Mouse (Mus musculus): ENCODE measurements at regions not wholly inside any gene's neighbourhood (a gene's known extent, or its start where the extent isn't known, plus 50 kb on each side); places are given as distances from the start of the nearest gene placed in this dataset.

- Histone ChIP-seq H3K9ac (ENCODE audit: low read depth, poor library complexity, severe bottlenecking) (no peak overlapping the region), H3K27me3 (ENCODE audit: control insufficient read depth, insufficient read depth, low read length, poor library complexity, severe bottlenecking) (peaks cover 1% of the 10 kb centered on the region; the same call in 1 of the 2 replicates), H3K4me3 (ENCODE audit: low read depth, low read length) (no peak overlapping the region), H3K27ac (ENCODE audit: insufficient read depth, low read length) (no peak overlapping the region), H3K4me1 (ENCODE audit: control insufficient read depth, insufficient read depth, low read length) (no peaks in the 10 kb centered on the region), H3K36me3 (ENCODE audit: control insufficient read depth, insufficient read depth, low read length, poor library complexity, severe bottlenecking) (no peaks in the 10 kb centered on the region), H3K9me3 (replicated peaks; ENCODE audit: control insufficient read depth, insufficient read depth, low read length, poor library complexity, severe bottlenecking) (no peaks in the 10 kb centered on the region; the same call in 1 of the 2 replicates)
- TF ChIP-seq CTCF (IDR thresholded peaks at IDR 0.05; ENCODE audit: low read depth, low read length), result no peak
- no peak for TF ChIP-seq EP300 (IDR thresholded peaks at IDR 0.05; ENCODE audit: insufficient read depth, low read depth, low read length)
- no peak for TF ChIP-seq POLR2A (IDR thresholded peaks at IDR 0.05; ENCODE audit: insufficient read depth, low read length)
Measured at GRCm38 (mm10) chr9:31564996-31565773, 100.9 kb upstream of the Tmem45b start.

GRCm38 (mm10) chr9:31563541-31563940 lies 99.3 kb upstream of the Tmem45b start:
- Histone ChIP-seq H3K4me3 (ENCODE audit: low read depth, low read length) (no peak overlapping the region), H3K27ac (ENCODE audit: insufficient read depth, low read length) (no peak overlapping the region), H3K36me3 (ENCODE audit: control insufficient read depth, insufficient read depth, low read length, poor library complexity, severe bottlenecking) (no peaks in the 10 kb centered on the region), H3K9me3 (replicated peaks; ENCODE audit: control insufficient read depth, insufficient read depth, low read length, poor library complexity, severe bottlenecking) (no peaks in the 10 kb centered on the region; the same call in 1 of the 2 replicates), H3K9ac (ENCODE audit: low read depth, poor library complexity, severe bottlenecking) (no peak overlapping the region), H3K4me1 (ENCODE audit: control insufficient read depth, insufficient read depth, low read length) (peaks cover 2% of the 10 kb centered on the region), H3K27me3 (ENCODE audit: control insufficient read depth, insufficient read depth, low read length, poor library complexity, severe bottlenecking) (peaks cover 1% of the 10 kb centered on the region; the same call in 1 of the 2 replicates)
- TF ChIP-seq EP300 (IDR thresholded peaks at IDR 0.05; ENCODE audit: insufficient read depth, low read depth, low read length) (no peak), CTCF (IDR thresholded peaks at IDR 0.05; ENCODE audit: low read depth, low read length) (no peak), POLR2A (IDR thresholded peaks at IDR 0.05; ENCODE audit: insufficient read depth, low read length) (no peak)

- Histone ChIP-seq H3K9ac (ENCODE audit: low read depth, poor library complexity, severe bottlenecking) (no peak overlapping the region), H3K4me1 (ENCODE audit: control insufficient read depth, insufficient read depth, low read length) (peaks cover 2% of the 10 kb centered on the region), H3K27me3 (ENCODE audit: control insufficient read depth, insufficient read depth, low read length, poor library complexity, severe bottlenecking) (peaks cover 1% of the 10 kb centered on the region; the same call in 1 of the 2 replicates), H3K9me3 (replicated peaks; ENCODE audit: control insufficient read depth, insufficient read depth, low read length, poor library complexity, severe bottlenecking) (no peaks in the 10 kb centered on the region), H3K27ac (ENCODE audit: insufficient read depth, low read length) (no peak overlapping the region), H3K4me3 (ENCODE audit: low read depth, low read length) (no peak overlapping the region), H3K36me3 (ENCODE audit: control insufficient read depth, insufficient read depth, low read length, poor library complexity, severe bottlenecking) (no peaks in the 10 kb centered on the region)
- TF ChIP-seq POLR2A (IDR thresholded peaks at IDR 0.05; ENCODE audit: insufficient read depth, low read length), result no peak
- no peak for TF ChIP-seq EP300 (IDR thresholded peaks at IDR 0.05; ENCODE audit: insufficient read depth, low read depth, low read length)
- TF ChIP-seq CTCF (IDR thresholded peaks at IDR 0.05; ENCODE audit: low read depth, low read length), result no peak
Measured at GRCm38 (mm10) chr9:31560226-31560556, 95.9 kb upstream of the Tmem45b start.

DNA sequence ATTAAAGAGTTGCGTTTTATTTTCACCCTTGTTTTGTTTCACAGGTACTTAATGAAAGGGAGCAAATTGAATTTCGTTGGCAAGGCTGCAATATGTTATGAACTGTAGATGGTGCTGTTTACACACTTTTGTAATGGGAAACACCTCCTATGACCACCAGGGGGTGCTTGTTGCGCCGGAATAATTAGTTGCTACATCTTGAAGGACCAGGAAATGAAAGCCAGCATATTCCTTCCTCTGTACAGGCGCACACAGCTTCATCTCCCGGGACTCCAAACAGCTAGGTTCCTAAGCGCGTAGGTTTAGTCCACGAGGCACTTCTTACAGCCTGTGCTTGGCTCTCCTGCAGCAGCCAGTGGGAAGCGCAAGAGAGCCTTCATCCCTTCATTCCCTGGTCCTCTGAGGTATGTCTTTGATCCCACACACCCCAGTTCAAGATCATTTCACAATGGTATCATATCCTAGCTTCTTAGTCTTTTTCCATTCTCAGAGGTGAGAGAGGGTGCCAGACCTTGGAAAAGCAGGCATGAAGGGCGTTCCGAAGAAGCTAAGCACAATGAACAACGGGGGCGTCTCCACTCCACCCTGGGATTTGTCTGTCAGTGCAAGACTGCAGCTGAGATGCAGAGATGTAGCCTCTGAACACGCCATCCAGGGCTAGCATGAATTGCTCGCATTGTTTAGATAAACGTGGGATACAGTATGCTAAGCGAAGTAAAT lies 95.4 kb upstream of the Tmem45b start:
- Histone ChIP-seq H3K4me1 (ENCODE audit: control insufficient read depth, insufficient read depth, low read length) (peaks cover 2% of the 10 kb centered on the region), H3K27me3 (ENCODE audit: control insufficient read depth, insufficient read depth, low read length, poor library complexity, severe bottlenecking) (peaks cover 1% of the 10 kb centered on the region; the same call in 1 of the 2 replicates), H3K4me3 (ENCODE audit: low read depth, low read length) (peak overlapping the region; percentile 39), H3K27ac (ENCODE audit: insufficient read depth, low read length) (no peak overlapping the region), H3K9ac (ENCODE audit: low read depth, poor library complexity, severe bottlenecking) (no peak overlapping the region), H3K9me3 (replicated peaks; ENCODE audit: control insufficient read depth, insufficient read depth, low read length, poor library complexity, severe bottlenecking) (no peaks in the 10 kb centered on the region), H3K36me3 (ENCODE audit: control insufficient read depth, insufficient read depth, low read length, poor library complexity, severe bottlenecking) (no peaks in the 10 kb centered on the region)
- TF ChIP-seq POLR2A (IDR thresholded peaks at IDR 0.05; ENCODE audit: insufficient read depth, low read length) (no peak), EP300 (IDR thresholded peaks at IDR 0.05; ENCODE audit: insufficient read depth, low read depth, low read length) (no peak), CTCF (IDR thresholded peaks at IDR 0.05; ENCODE audit: low read depth, low read length) (peak; percentile 43)

GRCm38 (mm10) chr9:31543691-31544052 lies 79.4 kb upstream of the Tmem45b start:
- Histone ChIP-seq H3K27ac (ENCODE audit: insufficient read depth, low read length) (no peak overlapping the region), H3K4me3 (ENCODE audit: low read depth, low read length) (no peak overlapping the region), H3K9ac (ENCODE audit: low read depth, poor library complexity, severe bottlenecking) (no peak overlapping the region), H3K4me1 (ENCODE audit: control insufficient read depth, insufficient read depth, low read length) (no peaks in the 10 kb centered on the region), H3K27me3 (ENCODE audit: control insufficient read depth, insufficient read depth, low read length, poor library complexity, severe bottlenecking) (no peaks in the 10 kb centered on the region), H3K36me3 (ENCODE audit: control insufficient read depth, insufficient read depth, low read length, poor library complexity, severe bottlenecking) (no peaks in the 10 kb centered on the region), H3K9me3 (replicated peaks; ENCODE audit: control insufficient read depth, insufficient read depth, low read length, poor library complexity, severe bottlenecking) (no peaks in the 10 kb centered on the region)
- TF ChIP-seq POLR2A (IDR thresholded peaks at IDR 0.05; ENCODE audit: insufficient read depth, low read length) (no peak), CTCF (IDR thresholded peaks at IDR 0.05; ENCODE audit: low read depth, low read length) (no peak), EP300 (IDR thresholded peaks at IDR 0.05; ENCODE audit: insufficient read depth, low read depth, low read length) (no peak)

All from ES-Bruce4 (cell line).